8 mouse cellular contexts compared by ENCODE assay signal in genomic region chr11:84243562-84243961, GRCm38 (mm10).
A peak's percentile ranks its signal among the peaks of the same experiment; 100 is the strongest.
DNase-seq lines count a peak whose midpoint lies in the region; ATAC-seq and TF ChIP-seq lines count a peak whose summit lies in the region.

No protein-coding gene starts in this region.

- H3K4me1 ChIP-seq in heart, embryonic 11.5 days (ENCODE audit: control insufficient read depth, insufficient read depth, low read length), result no peaks in the 10 kb centered on the region
- no peaks in the 10 kb centered on the region for H3K4me1 ChIP-seq in cortical plate, adult 2 months (ENCODE audit: control insufficient read depth, insufficient read depth, low read length)
- H3K4me1 ChIP-seq in liver, embryonic 14.5 days (replicated peaks; ENCODE audit: control insufficient read depth in 2 of 2, insufficient read depth in 2 of 2, low read length in 1 of 2), result no peaks in the 10 kb centered on the region
- H3K4me1 ChIP-seq in small intestine, adult 2 months (ENCODE audit: control insufficient read depth, insufficient read depth, insufficient read length, low read length), result 0 out of 2 replicates have a peak, but pooled peaks cover 2% of the 10 kb centered on the region

- no peak overlapping the region for H3K4me3 ChIP-seq in heart, embryonic 11.5 days (ENCODE audit: low read depth, low read length)
- no peak overlapping the region for H3K4me3 ChIP-seq in cortical plate, adult 2 months (ENCODE audit: insufficient read depth, low read length)
- no peak overlapping the region for H3K4me3 ChIP-seq in liver, embryonic 14.5 days (ENCODE audit: insufficient read depth in 1 of 2, low read depth in 2 of 2, low read length in 2 of 2)
- no peak overlapping the region for H3K4me3 ChIP-seq in small intestine, adult 2 months (ENCODE audit: low read depth, low read length)

- no peak overlapping the region for H3K4me2 ChIP-seq in heart, embryonic 11.5 days
- no peak overlapping the region for H3K4me2 ChIP-seq in liver, embryonic 14.5 days (ENCODE audit: low read depth)

- H3K9me3 ChIP-seq in heart, embryonic 11.5 days (replicated peaks; ENCODE audit: control insufficient read depth, low read length), result no peaks in the 10 kb centered on the region
- no peaks in the 10 kb centered on the region for H3K9me3 ChIP-seq in liver, embryonic 14.5 days (ENCODE audit: control insufficient read depth, low read length)

- peak; percentile 89 for DNase-seq in heart, adult 11 months
- peak; percentile 73 for DNase-seq in 416B (ENCODE audit: low read depth)
- peak; percentile 52 to 83 for DNase-seq in adrenal gland, adult (ENCODE audit: inconsistent age in 2 of 2, low spot score in 1 of 2)
- peak; percentile 22 for DNase-seq in hindlimb bud, embryonic 11.5 days (ENCODE audit: extremely low spot score, low read depth, low spot score)
- DNase-seq in liver, embryonic 14.5 days (ENCODE audit: low read depth in 3 of 3, low spot score in 3 of 3), result peak; percentile 22 to 32 (median 28)

- no peak for TF ChIP-seq EP300 in liver, embryonic 14.5 days (IDR thresholded peaks at IDR 0.05; ENCODE audit: low read depth)

- no peak for ATAC-seq in heart, embryonic 11.5 days (replicated peaks; ENCODE audit: insufficient number of reproducible peaks, low FRiP score, low TSS enrichment)
- ATAC-seq in liver, embryonic 14.5 days (ENCODE audit: insufficient read depth), result no peak

- no peaks in the 10 kb centered on the region; the same call in 1 of the 2 replicates for H3K36me3 ChIP-seq in heart, embryonic 11.5 days (ENCODE audit: control insufficient read depth, insufficient read depth, low read length)
- no peaks in the 10 kb centered on the region; the same call in 1 of the 2 replicates for H3K36me3 ChIP-seq in liver, embryonic 14.5 days (replicated peaks; ENCODE audit: control insufficient read depth, insufficient read depth, low read depth)
- H3K36me3 ChIP-seq in small intestine, adult 2 months (ENCODE audit: control insufficient read depth, insufficient read depth, low read length), result peaks cover 5% of the 10 kb centered on the region; the same call in 1 of the 2 replicates

- no peak overlapping the region for H3K9ac ChIP-seq in heart, embryonic 11.5 days (ENCODE audit: low read depth, low read length)
- H3K9ac ChIP-seq in liver, embryonic 14.5 days (replicated peaks), result no peak overlapping the region

- peak; percentile 45; the same call in 1 of the 2 replicates for TF ChIP-seq CTCF in cortical plate, adult 2 months (IDR thresholded peaks at IDR 0.05; ENCODE audit: extremely low read depth, insufficient read depth, low read length)
- peak; percentile 67 for TF ChIP-seq CTCF in liver, embryonic 14.5 days (IDR thresholded peaks at IDR 0.05; ENCODE audit: low read depth)
- peak; percentile 33; the same call in 1 of the 2 replicates for TF ChIP-seq CTCF in small intestine, adult 2 months (IDR thresholded peaks at IDR 0.05; ENCODE audit: extremely low read depth, insufficient read length, insufficient replicate concordance, low read depth, low read length)

- TF ChIP-seq POLR2A in cortical plate, adult 2 months (IDR thresholded peaks at IDR 0.05; ENCODE audit: extremely low read depth, insufficient read depth, low read length), result no peak
- TF ChIP-seq POLR2A in small intestine, adult 2 months (IDR thresholded peaks at IDR 0.05; ENCODE audit: low read depth, low read length), result no peak

- no peak overlapping the region for H3K27ac ChIP-seq in heart, embryonic 11.5 days (ENCODE audit: low read depth, low read length)
- no peak overlapping the region for H3K27ac ChIP-seq in cortical plate, adult 2 months (ENCODE audit: insufficient read depth, low read length)
- H3K27ac ChIP-seq in liver, embryonic 14.5 days, result no peak overlapping the region
- no peak overlapping the region for H3K27ac ChIP-seq in small intestine, adult 2 months (ENCODE audit: insufficient read depth, low read depth, low read length)

- H3K27me3 ChIP-seq in heart, embryonic 11.5 days (ENCODE audit: control insufficient read depth, insufficient read depth, low read length), result no peaks in the 10 kb centered on the region
- H3K27me3 ChIP-seq in liver, embryonic 14.5 days (ENCODE audit: control insufficient read depth, insufficient read depth, low read length), result no peaks in the 10 kb centered on the region
- no peaks in the 10 kb centered on the region for H3K27me3 ChIP-seq in small intestine, adult 2 months (ENCODE audit: control insufficient read depth, insufficient read depth, low read length)

Comparison
In these comparisons a context has a peak if more than half of its experiments do, and no peak if none do; other contexts are left out.
1. DNase-seq: peak in every context shown above with its lines; median percentile 89 in heart, adult 11 months; 73 in 416B; 68 in adrenal gland, adult; 28 in liver, embryonic 14.5 days; 22 in hindlimb bud, embryonic 11.5 days.